Mouse (Mus musculus): Measurements from ENCODE around the gene Zcchc13.
A peak's percentile ranks its signal among the peaks of the same experiment; 100 is the strongest.

The Zcchc13 gene

DNA sequence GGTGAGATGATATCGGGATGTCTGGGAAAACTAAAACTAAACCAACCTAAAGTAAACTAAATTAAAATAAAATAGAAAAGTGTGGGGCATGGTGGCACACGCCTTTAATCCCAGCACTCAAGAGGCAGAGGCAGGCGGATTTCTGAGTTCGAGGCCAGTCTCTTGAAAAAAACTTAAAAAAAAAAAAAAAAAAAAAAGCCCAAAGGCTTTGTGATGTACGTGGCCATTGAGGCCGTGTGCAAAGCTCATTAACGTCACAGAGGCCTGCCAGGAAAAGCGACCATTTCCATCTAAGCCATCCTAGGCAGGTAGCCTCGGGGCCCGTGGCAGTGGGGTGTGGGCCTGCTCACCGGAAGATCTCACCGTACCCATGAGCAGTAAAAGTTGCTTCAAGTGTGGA is at the start of gene Zcchc13:
Gene Zcchc13 (plus strand): TSS at position 284 of the 400 bp plus-strand sequence.
- no peak for DNase-seq

DNA sequence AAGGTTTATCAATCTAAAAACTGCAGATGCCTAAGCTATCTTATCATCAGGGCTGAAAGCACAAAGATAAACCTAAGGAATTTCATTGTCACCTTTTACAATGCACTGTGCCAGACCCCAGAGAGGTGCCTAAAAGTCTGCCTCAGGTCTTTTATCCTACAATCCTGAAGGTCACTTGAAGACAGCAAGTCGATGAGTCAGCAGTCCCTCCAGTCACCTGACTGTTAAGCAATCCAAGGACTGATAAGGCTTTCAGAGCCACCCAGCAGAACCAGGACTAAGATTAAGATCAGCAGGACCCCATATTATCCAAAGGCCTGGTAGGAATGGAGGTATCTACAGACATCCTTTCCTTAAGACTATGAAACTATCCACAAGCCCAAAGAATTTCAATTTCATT is 46.1 kb upstream of the Zcchc13 start:
- no peak for DNase-seq

DNA sequence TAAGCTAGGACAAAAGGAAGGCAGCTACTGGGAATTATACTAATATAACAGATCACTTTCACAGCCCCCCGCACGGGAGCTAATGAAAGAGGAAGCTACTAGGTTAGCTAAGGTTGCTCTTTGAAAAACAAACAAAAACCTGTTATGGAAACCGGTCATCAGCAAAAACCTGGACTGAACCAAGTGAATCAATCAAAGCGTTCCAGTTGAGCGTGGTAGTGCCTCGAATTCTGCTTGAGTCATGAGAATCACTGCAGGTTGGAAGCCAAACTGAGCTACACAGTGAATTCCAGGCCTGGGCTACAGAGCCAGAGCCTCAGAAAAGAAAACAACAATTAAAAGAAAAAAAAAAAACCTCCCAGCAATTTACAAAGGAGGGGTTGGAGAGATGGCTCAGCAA is 38.3 kb upstream of the Zcchc13 start:
- no peak for DNase-seq

DNA sequence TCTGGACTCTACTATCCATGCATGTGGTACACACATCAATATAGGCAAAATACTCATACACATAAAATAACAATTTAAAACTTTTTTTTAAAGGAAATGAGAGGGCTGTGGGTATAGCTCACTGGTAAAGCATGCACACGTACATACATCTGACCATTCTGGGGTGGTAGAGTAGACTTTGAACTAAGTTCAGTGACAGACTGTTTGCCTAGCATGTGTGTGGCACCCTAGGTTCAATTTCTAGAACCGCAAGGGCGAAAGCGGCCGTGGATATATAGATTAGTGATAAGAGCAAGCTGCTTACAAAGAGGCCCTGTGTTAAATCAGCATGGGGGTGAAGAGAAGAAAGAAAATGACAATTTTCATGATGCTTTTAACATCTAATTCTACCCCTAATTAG is 27.8 kb upstream of the Zcchc13 start:
- no peak for DNase-seq

DNA sequence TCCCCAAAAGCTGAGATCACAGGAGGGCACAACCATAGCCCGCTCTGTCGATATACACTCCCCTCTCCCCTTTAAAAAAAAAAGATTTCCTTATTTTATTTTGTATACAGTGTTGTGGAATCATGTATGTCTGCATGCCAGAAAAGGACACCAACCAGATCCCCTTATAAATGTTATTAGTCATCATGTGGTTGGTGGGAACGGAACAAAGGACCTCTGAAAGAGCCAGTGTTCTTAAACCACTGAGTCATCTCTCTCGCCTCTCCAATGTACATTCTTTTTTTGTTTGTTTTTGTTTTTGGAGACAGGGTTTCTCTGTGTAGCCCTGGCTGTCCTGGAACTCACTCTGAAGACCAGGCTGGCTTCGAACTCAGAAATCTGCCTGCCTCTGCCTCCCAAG is 26.2 kb upstream of the Zcchc13 start:
- DNase-seq: no peak

DNA sequence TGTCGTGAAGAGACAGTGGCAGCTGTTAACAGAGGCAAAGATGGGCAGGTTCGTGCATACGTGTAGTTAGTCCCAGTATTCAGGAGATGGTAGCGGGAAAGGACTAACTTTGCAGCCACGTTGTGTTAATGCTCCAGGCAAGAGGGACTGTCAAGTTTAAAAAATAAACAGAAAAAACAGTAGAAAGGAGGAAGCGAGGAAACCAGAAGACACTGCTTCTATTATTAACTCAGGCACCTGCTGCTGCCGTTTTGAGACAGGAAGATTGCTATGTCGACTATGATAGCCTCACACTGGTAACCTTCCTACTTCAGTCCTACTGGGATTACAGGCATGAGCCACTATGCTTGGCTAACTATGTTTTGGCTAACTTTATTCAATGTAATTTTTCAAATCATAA is 24.9 kb upstream of the Zcchc13 start:
- DNase-seq: no peak

DNA sequence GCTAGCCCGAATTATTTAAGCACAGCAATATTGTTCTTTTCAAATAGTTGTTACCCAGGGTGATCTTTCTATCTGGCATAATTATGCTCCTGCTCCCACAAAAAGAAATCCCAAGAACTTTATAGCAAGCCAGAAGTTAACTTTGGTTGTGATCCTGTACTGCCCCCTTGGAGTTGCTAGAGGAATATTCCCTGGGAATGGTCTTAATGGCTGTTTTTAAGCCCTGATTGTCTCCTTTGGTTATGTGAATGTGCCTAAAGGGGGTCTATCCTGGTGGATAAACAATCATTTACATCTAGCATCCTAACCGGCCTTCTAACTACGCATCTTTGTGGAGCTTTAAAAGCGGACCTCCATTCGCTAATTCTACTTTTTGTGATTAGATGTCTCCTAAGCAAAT is 20.0 kb upstream of the Zcchc13 start:
- no peak for DNase-seq

DNA sequence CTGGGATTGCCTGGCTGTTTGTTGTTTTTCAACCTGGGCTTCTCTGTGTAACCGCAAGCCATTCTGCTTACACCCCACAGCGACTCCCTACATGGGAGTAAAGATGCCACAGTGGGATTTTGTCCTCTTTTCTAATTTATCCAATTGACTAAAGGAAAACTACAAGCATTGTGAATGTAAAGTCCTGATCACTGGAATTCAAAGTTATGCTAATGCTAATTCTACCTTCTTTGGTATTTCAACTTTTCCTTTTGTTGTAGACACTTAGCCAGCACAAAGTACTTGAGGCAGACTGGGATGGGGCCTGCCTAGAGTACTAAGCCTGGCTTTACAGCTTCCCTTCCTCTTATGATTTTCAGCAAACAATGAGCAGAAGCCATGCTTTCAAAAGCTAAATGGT is 18.9 kb upstream of the Zcchc13 start:
- DNase-seq: no peak

DNA sequence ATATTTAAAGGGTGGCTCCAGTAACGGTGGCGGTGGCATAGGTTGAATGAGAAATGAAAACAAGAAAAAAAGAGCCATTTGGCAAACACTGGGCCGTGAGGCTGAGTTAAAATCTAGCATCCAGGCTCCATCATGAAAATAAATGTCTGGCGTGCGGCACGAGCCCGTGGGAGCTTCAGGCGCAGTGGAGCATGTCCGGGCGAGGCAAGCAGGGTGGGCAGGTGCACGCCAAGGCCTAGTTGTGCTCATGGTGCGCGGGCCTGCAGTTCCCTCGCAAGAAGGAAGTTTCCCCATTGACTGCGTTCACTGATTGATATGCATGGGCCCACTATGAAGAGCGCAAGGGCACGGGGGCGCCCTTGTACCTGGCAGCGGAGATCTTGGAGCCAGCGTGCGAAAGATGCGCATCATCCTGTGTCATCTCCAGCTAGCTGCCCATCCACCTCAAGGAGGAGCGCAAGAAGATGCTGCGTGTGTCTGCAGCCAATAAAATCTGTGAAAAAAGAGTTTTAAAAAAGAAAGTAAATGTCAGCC is 15.6 kb upstream of the Zcchc13 start:
- no peak for DNase-seq

DNA sequence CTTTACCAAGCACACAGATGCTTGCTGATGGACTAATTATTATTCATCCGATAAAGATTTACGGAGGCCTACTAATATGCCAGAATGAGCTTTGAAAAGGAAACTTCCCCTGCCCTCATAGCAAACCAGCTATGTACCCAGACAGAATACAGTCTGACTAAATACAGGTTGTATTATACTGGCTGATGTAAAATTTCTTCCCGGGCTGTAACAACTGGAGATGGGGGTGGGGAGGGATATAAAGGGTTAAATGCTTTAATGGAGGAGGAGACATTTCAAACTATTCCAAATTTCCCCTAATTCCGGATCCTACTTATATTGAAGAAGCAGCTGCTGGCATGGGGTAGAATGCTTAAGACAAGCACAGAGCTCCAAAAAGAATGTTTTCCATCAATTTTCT is 14.9 kb upstream of the Zcchc13 start:
- no peak for DNase-seq

DNA sequence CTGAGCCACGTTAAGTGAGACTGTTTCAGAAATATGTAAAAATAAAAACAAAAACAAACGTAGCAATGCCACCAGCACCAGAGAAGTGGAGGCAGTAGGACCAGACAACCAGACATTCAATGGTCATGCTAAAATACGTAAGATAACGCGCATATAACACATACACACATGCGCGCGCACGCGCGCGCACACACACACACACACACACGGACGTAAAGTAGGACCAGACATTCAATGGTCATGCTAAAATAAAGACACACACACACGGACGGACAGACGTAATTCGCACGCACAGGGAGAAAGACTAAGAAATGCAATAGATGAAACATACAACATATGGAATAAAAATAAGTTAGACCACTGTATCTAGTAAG is 14.2 kb upstream of the Zcchc13 start:
- DNase-seq: peak; percentile 78

DNA sequence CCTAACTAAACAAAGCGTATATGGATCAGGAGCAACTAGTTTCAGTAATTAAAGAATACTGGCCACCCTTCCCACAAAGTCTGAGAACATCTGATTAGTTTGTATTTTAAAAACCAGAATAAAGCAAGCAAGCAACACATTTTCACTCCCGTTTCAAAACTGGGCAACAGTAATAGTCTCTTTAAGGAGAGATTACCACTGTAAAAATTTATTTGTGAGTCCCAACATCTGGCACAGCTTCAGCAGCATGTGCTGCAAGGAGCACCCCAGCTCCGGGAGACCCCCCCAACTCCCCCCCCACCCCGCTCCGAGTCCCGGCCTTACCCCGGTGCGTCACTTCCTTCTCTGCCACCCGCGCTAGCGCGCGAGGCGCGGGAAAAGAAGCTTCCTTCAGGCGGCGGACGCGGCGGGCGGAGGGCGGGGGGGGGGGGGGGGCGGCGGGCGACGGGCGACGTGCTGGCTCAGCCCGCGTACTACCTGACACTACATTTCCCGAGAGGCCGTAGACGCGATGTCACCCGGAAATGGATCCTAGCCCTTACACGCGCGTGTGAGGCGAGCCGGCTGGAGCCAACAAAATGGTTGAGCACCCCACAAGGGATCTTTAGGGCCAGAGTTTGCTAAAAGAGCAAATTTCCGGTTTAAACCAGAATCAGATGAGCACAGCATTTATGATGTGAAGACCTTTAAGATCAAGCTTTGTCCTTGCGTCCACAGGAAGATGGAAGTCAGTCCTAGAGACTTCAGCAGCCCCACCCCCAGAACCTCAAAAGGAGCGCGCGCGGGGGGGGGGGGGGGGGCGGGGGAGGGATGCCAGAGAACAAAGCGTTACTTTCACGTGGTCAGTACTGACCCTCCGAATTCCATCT is 13.6 kb upstream of the Zcchc13 start:
- peak; percentile 89 for DNase-seq

DNA sequence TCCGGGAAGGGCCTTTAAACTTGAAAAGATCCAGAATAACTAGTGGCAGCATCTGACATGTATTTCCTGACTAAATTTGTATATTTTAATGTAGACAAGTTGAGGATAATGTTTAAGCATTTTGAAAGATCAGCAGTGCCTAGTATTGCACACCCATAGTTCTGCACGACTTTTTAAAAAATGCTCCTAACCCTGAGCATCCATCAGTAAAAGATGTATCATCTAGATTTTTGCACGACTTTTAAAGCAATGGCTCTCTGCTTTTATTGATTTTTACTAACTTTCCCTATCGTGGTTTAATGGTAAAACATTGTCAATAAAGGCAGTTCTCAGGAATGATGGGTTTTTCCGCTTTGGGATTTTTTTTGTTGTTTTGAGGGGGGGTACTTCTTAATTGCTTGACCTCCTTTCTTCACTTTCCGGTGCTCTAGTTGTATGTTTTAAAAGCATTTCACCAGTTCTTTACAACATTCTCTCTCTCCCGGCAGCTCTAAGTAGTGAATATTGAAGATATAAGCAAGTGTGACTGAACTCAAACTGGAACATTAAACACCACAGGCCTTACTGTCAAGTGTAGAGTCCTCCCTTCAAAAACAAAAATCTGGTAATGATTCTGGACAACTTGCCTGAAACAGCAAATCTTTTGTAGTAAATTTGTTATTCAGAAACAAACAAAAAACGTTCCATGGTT is 12.8 kb upstream of the Zcchc13 start:
- no peak for DNase-seq

DNA sequence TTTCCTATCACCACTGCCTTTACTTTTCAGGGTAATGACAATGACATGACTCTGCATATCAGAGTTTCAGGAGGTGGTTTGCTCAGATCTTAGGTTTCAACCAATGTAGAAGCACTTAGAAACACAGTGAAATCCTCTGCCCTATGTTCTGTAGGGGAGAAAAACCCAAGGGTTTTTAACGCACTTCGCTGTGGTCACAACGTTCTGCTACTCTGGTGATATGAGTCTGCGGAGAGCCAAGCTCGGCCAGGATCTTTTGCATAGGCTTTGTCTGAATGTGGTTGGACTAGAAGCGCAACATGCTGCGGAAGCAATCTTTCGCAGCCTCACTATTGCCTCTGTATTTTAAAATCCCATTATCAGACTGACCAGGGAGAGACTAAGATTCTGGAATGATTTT is 8.6 kb upstream of the Zcchc13 start:
- DNase-seq: peak; percentile 40

DNA sequence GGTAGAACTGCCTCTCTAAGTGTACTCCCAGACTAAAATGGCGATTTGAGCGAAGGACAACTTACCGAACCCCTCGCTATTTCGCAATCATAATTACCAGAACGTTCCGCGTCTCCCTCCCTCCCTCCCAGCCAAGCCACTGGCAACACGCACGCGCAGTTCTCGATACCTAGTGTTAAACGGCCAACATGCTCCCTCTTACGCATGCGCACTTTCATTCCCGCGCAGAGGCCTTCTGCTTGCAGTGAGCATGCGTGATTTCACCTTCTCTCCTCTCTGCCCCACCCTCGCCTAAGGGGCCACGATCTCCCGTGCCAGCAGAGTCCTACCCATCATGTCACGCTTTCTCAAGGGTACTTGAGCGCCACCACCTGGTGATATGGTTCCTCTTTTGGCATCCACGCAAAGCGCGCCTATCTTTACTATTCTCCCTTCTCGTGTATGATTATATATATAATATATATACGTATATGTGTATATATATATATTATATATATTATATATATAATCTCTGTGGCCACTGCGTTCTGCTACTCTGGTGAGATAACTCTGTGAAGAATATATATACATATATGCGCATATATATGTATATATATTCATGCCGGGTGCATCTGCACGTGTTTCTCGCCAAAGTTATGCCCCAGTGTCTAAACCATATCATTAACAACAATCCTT is 8.0 kb upstream of the Zcchc13 start:
- peak; percentile 97 for DNase-seq

DNA sequence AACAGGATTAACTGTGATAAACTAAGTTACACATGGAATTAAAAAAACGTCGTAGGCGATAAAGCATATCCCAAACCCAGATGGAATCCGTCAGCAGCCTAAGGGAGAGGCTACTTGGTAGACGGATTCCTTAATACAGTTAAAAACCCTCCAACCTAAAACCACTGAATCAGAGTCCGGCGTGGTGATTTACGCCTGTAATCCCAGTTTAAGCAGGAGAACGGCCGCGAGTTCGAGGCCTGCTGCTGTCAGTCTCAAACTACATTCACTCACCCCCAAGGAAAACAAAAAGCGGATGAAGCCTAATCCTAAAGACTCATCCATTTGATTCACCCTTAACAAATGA is 7.5 kb upstream of the Zcchc13 start:
- DNase-seq: peak; percentile 10

DNA sequence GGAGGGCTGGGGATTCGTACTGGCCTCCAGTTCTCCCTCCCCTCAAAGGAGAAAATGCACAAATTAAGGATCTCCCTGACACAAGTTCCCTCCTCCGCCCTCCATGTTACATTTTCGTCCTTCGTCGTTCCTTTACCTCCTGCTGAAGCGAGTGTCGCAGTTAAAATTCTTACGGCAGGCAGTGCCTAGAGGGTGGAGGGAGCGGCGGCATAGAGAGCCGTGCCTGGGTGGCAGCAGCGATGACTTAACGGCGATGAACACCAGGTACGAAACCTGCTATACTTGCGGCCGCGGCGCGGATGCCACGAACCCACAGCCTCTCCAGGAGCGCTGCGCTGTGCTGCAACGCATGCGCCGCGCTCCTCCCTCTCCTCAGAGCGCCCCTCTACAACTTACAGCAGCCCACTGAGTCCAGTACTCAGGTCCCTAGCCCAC is 7.0 kb upstream of the Zcchc13 start:
- DNase-seq: peak; percentile 63

DNA sequence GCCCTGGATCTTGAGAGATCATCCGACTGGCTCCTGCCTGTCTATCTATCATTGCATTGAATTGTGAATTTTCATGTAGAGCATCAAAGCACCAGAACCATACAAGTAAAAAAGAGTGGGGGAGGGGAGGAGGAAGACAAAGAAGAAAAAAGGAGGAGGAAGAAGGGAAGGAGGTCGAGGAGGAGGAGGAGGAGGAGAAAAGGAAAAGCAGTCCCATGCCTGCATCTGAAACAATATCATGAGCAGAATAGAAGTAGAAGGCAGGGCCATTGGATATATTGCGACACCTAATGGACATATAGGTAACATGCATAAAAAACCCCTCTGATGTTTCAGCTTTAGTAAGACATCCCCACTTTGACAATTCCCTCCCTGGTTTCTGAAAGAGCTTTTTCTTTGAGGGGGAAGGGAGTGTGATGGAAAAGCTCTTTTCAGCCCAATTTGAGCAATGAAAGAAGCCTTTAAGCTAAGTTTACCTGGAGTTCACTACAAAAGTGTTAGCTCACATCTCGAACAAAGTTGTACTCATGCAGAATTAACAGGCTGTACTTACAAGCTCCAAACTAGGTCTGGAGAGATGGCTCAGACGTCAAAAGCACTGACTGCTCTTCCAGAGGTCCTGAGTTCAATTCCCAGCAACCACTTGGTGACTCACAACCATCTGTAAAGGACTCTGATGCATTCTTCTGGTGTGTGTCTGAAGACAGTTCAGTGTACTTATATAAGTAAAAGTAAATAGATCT is 5.8 kb upstream of the Zcchc13 start:
- no peak for DNase-seq

DNA sequence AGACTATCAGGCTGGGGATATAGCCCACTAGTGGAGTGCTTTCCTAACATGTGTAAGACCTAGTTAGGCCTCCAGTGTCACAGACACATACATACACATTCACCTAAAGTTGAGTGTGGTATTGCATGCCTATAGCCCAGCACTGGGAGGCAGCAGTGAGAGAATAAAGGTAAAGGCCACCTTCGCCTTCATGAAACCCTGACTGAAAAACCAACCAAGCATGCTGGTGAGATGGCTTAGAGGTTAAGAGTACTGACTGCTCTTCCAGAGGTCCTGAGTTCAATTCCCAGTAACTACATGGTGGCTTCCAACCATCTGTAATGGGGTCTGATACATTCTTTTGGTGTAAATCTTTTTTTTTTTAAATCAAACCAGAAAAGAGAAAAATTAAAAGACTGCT is 1.5 kb upstream of the Zcchc13 start:
- no peak for DNase-seq

DNA sequence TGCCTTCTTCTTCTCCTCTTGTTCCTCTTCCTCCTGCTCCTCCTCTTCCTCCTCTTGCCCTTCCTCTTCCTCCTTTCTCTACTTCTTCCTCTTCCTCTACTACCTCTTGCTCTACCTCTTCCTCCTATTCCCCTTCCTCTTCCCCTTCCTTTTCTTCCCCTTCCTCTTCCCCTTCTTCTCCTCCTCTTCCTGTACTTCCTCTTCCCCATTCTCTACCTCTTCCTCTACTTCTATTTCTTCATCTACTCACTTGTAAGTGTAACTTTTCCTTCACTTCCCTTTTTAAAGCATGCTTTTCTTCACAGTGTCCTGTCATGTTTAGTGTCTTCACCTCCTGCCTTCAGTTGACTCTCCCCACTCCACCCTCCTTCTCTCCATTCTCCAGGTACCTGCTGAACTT is 3.5 kb downstream of the Zcchc13 start:
- no peak for DNase-seq

DNA sequence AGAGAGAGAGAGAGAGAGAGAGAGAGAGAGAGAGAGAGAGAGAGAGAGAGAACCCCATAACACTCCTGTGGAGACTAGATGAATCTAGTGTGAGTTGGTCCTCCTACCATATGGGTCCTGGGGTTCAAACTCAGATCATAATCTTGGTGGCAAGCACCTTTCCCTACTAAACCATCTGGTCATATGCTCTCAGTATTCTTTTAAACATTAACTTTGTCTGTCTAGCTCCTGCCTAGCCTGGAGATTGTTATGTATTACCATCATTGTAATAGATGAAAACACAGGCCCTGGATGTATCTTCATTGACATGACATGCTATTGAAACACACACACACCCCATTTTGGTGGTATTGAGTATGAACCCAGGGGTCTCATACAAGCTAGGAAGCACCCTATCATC is 5.6 kb downstream of the Zcchc13 start:
- DNase-seq: no peak

DNA sequence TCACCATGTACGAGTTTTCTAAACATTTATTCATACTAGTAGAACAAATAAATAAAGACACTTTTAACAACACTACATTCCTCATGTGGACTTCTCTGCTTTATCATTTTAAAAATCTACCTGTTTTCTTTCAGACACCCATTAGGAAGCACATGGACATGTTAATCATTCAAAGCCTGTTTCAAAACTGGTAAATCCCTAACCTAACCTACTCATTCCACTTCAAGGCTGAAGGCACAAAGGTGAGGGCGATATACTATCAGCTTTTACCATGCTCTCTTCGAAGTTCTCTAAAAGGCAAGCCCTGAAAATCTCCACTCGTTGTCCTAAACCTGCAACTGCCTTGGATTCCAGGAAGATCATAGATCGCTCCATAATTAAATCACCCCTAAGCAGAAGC is 8.2 kb downstream of the Zcchc13 start:
- no peak for DNase-seq

DNA sequence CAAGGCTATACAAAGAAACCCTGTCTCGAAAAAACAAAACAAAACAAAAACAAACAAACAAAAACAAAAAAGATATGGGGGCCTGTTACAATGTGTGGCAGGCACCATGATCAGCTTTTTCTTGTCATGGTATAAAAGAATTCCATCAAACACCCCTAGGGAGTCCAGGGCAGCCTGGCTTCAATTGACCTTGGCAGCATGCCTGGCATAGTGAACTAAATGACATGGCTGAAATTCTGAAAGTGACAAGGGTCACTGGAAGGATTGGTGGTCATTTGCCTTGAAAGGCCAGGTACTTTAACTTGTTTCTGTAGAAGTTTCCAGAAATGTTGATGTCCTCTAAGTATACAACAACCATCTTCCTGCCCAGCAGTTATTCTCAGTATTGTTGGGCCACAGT is 13.9 kb downstream of the Zcchc13 start:
- no peak for DNase-seq

Data from liver (tissue).